Mouse (Mus musculus) forebrain, embryonic 10.5 days (tissue): Measurements from ENCODE around the gene Gm21188. TPM values are rescaled to one million over a fixed set of nuclear protein-coding genes. Genes with fewer than 3 reads are reported as not detected.
"Not testable (repeated sequence)": the region's sequence is repeated elsewhere in the genome, so short reads cannot be mapped to it uniquely, and the experiment has no call there.

Source experiments
- DNase-seq: peaks from one replicate; pipeline ENCODE4 v3.0.0-alpha.2; 2017; ENCODE audit warnings: low spot score; ENCODE audit errors: extremely low spot score
- H3K27ac ChIP-seq: fragments of 300-500 bp; sonication (generic); 2 replicates; pipeline ENCODE4 v1.5.1; 2016; ENCODE audit warnings: mild to moderate bottlenecking
- H3K27me3 ChIP-seq: fragments of 300-500 bp; sonication (generic); 2 replicates; pipeline ENCODE4 v1.6.1; 2016; ENCODE audit warnings: mild to moderate bottlenecking; ENCODE audit not compliant: poor library complexity, severe bottlenecking
- H3K36me3 ChIP-seq: fragments of 300-500 bp; sonication (generic); replicated peaks from 2 replicates; pipeline ENCODE4 v1.6.1; 2016; ENCODE audit warnings: mild to moderate bottlenecking, moderate library complexity
- H3K4me1 ChIP-seq: fragments of 300-500 bp; sonication (generic); 2 replicates; pipeline ENCODE4 v1.6.1; 2016
- H3K4me3 ChIP-seq: fragments of 300-500 bp; sonication (generic); 2 replicates; pipeline ENCODE4 v1.5.1; 2016; ENCODE audit warnings: mild to moderate bottlenecking, moderate library complexity
- H3K9me3 ChIP-seq: fragments of 300-500 bp; sonication (generic); 2 replicates; pipeline ENCODE4 v1.6.1; 2016; ENCODE audit warnings: mild to moderate bottlenecking, moderate library complexity
- WGBS: fragments of 180-500 bp; shearing (Covaris S2); methylation state at CpG from one replicate; pipeline ENCODE4 v1.1.7; 2016; 5-methylcytosine and 5-hydroxymethylcytosine counted together
- polyA plus RNA-seq: library from polyadenylated mRNA; unstranded; fragments of >200 nt; fragmentation: Nextera tagmentation; extraction: Ambion mirVana; gene quantifications from 2 replicates; pipeline ENCODE4 v1.2.1, GENCODE M21; 2016

The Gm21188 gene
- polyA plus RNA-seq, 1 experiment from 2014 or later, result not detected

- not testable (repeated sequence) for H3K9me3 ChIP-seq, H3K4me1 ChIP-seq, H3K27ac ChIP-seq, H3K36me3 ChIP-seq, H3K4me3 ChIP-seq
- peak; percentile 13 for DNase-seq
- H3K27me3 ChIP-seq, result peaks cover 40% of the 10 kb centered on the region
- WGBS, result no CpG with 5 or more reads among the region's 1 CpGs
These were observed 30.5 kb downstream of the Gm21188 start for GRCm38 (mm10) chr13:120021477-120021876.

GRCm38 (mm10) chr13:120015348-120016007 is 36.5 kb downstream of the Gm21188 start:
- H3K9me3 ChIP-seq, H3K27ac ChIP-seq, H3K4me3 ChIP-seq, H3K4me1 ChIP-seq, H3K36me3 ChIP-seq: not testable (repeated sequence)
- H3K27me3 ChIP-seq, result peaks cover 14% of the 10 kb centered on the region
- peak; percentile 9 for DNase-seq
- WGBS, result 0% methylated on average over 9 of the region's 32 CpGs

- H3K27ac ChIP-seq, H3K36me3 ChIP-seq, H3K27me3 ChIP-seq, H3K4me3 ChIP-seq, H3K9me3 ChIP-seq, DNase-seq, H3K4me1 ChIP-seq: not testable (repeated sequence)
- whole genome bisulfite sequencing, result no CpG with 5 or more reads among the region's 2 CpGs
These were observed 38.0 kb downstream of the Gm21188 start for GRCm38 (mm10) chr13:120013962-120014361.

- not testable (repeated sequence) for H3K27me3 ChIP-seq, H3K9me3 ChIP-seq, H3K36me3 ChIP-seq, H3K27ac ChIP-seq, H3K4me1 ChIP-seq, H3K4me3 ChIP-seq, DNase-seq
- WGBS, result no CpG with 5 or more reads among the region's 5 CpGs
These were observed 38.5 kb downstream of the Gm21188 start for GRCm38 (mm10) chr13:120013544-120013943.

- not testable (repeated sequence) for H3K27ac ChIP-seq, H3K27me3 ChIP-seq, H3K9me3 ChIP-seq, H3K4me1 ChIP-seq, H3K4me3 ChIP-seq, H3K36me3 ChIP-seq, DNase-seq
These were observed 41.9 kb downstream of the Gm21188 start for GRCm38 (mm10) chr13:120010068-120010467.

- WGBS, result no CpG with 5 or more reads among the region's 4 CpGs
- not testable (repeated sequence) for H3K27ac ChIP-seq, H3K4me3 ChIP-seq, DNase-seq, H3K9me3 ChIP-seq, H3K36me3 ChIP-seq, H3K4me1 ChIP-seq, H3K27me3 ChIP-seq
These were observed 52.8 kb downstream of the Gm21188 start for GRCm38 (mm10) chr13:119999215-119999614.

- H3K4me1 ChIP-seq, H3K36me3 ChIP-seq, H3K9me3 ChIP-seq, DNase-seq, H3K4me3 ChIP-seq, H3K27ac ChIP-seq, H3K27me3 ChIP-seq: not testable (repeated sequence)
- WGBS, result no CpG with 5 or more reads among the region's 22 CpGs
These were observed 53.4 kb downstream of the Gm21188 start for GRCm38 (mm10) chr13:119998442-119999086.

- H3K4me3 ChIP-seq, DNase-seq, H3K4me1 ChIP-seq, H3K27ac ChIP-seq, H3K36me3 ChIP-seq, H3K9me3 ChIP-seq, H3K27me3 ChIP-seq: not testable (repeated sequence)
- WGBS, result no CpG with 5 or more reads among the region's 10 CpGs
These were observed 60.0 kb downstream of the Gm21188 start for GRCm38 (mm10) chr13:119991917-119992496.

- H3K4me1 ChIP-seq, H3K9me3 ChIP-seq, H3K4me3 ChIP-seq, DNase-seq, H3K27ac ChIP-seq, H3K36me3 ChIP-seq, H3K27me3 ChIP-seq: not testable (repeated sequence)
- WGBS, result no CpG with 5 or more reads among the region's 13 CpGs
These were observed 60.7 kb downstream of the Gm21188 start for GRCm38 (mm10) chr13:119991264-119991663.

Other genes starting within 250 kb of the Gm21188 start
- gene AF067063, start 222.0 kb downstream of the Gm21188 start, polyA plus RNA-seq, result not detected in 2 replicates
- gene D13Ertd608e, start 216.2 kb downstream of the Gm21188 start, polyA plus RNA-seq, result not detected in 2 replicates
- gene Tcstv1, start 157.4 kb downstream of the Gm21188 start, polyA plus RNA-seq, result not detected in 2 replicates
- not detected in 2 replicates for gene Gm21761, start 122.9 kb downstream of the Gm21188 start, polyA plus RNA-seq
- not detected in 2 replicates for gene B020031M17Rik, start 101.4 kb downstream of the Gm21188 start, polyA plus RNA-seq
- not detected in 2 replicates for gene Gm36079, start 25.2 kb downstream of the Gm21188 start, polyA plus RNA-seq
- gene Gm20767, start 88.1 kb upstream of the Gm21188 start, polyA plus RNA-seq, result not detected in 2 replicates
- not detected in 2 replicates for gene Gm21818, start 120.2 kb upstream of the Gm21188 start, polyA plus RNA-seq
- gene Gm21762, start 163.8 kb upstream of the Gm21188 start, polyA plus RNA-seq, result not detected in 2 replicates
- gene Gm21731, start 186.9 kb upstream of the Gm21188 start, polyA plus RNA-seq, result not detected in 2 replicates
- gene AF067061, start 210.9 kb upstream of the Gm21188 start, polyA plus RNA-seq, result not detected in 2 replicates
- 0.14 TPM in 1 of 2 replicates, not detected in the other for gene BC147527, start 248.2 kb upstream of the Gm21188 start, polyA plus RNA-seq